Mouse (Mus musculus): ENCODE data around the gene RPS10-NUDT3.

DNA sequence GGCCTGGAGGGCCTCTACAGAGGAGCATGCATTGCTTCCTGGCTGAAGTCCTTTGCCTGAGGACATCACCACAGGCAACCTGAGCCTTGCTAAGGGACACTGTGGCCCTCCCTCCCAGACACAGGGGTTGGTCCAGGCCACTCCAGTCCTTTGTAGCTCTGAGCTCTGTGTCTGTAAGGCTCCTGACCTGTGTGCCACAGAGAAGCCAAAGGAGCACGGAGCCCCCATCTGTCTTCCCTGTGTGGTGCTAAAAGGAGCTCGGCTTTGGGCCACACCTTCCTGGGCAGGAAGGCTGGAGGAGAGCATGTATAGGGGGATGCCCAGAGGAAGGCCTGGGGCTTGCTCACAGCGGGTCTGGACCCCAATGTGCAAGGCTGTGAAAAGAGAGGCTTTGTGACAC, 93.0 kb downstream of the RPS10-NUDT3 start:
- no peak for TF ChIP-seq POLR2A (IDR thresholded peaks at IDR 0.05; ENCODE audit: control insufficient read depth, low read depth, low read length)
- no peak for TF ChIP-seq CTCF (IDR thresholded peaks at IDR 0.05; ENCODE audit: control insufficient read depth, insufficient read depth, insufficient replicate concordance, low read depth, low read length)

Data from testis, adult 2 months (tissue).